Mouse (Mus musculus) CH12.LX (cell line): ENCODE results near the gene Matn3. TPM values are rescaled to one million over a fixed set of nuclear protein-coding genes. Genes with fewer than 3 reads are reported as not detected.

ENCODE experiments used
- DNase-seq: peaks from one replicate; pipeline ENCODE4 v3.0.0-alpha.2; 2013; ENCODE audit errors: extremely low read depth
- H3K27ac ChIP-seq: 2 replicates; pipeline ENCODE4 v1.5.1; 2012; ENCODE audit warnings: low read depth, mild to moderate bottlenecking, control low read depth, moderate library complexity; ENCODE audit not compliant: insufficient read depth
- H3K27me3 ChIP-seq: replicated peaks from 2 replicates; pipeline ENCODE3; 2012; ENCODE audit warnings: inconsistent platforms
- H3K36me3 ChIP-seq, 2 experiments: replicated peaks in 1 of 2; 2 replicates each; pipeline versions ENCODE3 to v1.6.1; 2012; ENCODE audit warnings: inconsistent platforms in 1 of 2, low read length in 1 of 2, mild to moderate bottlenecking in 1 of 2, mixed read lengths in 1 of 2, moderate library complexity in 1 of 2; ENCODE audit not compliant: control insufficient read depth in 1 of 2, insufficient read depth in 1 of 2
- H3K4me1 ChIP-seq, 2 experiments: 2 replicates each; pipeline ENCODE4 v1.6.1; 2012; ENCODE audit warnings: inconsistent platforms in 1 of 2, moderate library complexity in 1 of 2; ENCODE audit not compliant: insufficient read depth in 2 of 2, control insufficient read depth in 1 of 2
- H3K4me2 ChIP-seq: 2 replicates; pipeline ENCODE4 v1.6.1; 2012; ENCODE audit warnings: low read depth, mild to moderate bottlenecking, control low read depth; ENCODE audit not compliant: poor library complexity, insufficient read depth, severe bottlenecking
- H3K4me3 ChIP-seq, 3 experiments: fragments of 150-350 bp in 1 of 3; sonication (generic) in 1 of 3; replicated peaks in 1 of 3; 2 replicates each; pipeline versions ENCODE3 to v1.5.1; 2011 to 2012; ENCODE audit warnings: low read depth in 2 of 3, low read length in 2 of 3, mild to moderate bottlenecking in 2 of 3, moderate library complexity in 2 of 3, control low read depth in 1 of 3, improper control_type of control experiment in 1 of 3, inconsistent platforms in 1 of 3, mixed read lengths in 1 of 3; ENCODE audit not compliant: poor library complexity in 1 of 3
- H3K79me2 ChIP-seq: replicated peaks from 2 replicates; pipeline ENCODE4 v1.6.1; 2012; ENCODE audit warnings: mild to moderate bottlenecking, moderate library complexity; ENCODE audit not compliant: control insufficient read depth, poor library complexity, insufficient read depth, severe bottlenecking; ENCODE audit errors: extremely low read depth
- H3K9ac ChIP-seq: 2 replicates; pipeline ENCODE4 v1.6.1; 2012; ENCODE audit warnings: low read depth, mild to moderate bottlenecking, control low read depth, moderate library complexity; ENCODE audit not compliant: insufficient read depth
- H3K9me3 ChIP-seq: replicated peaks from 2 replicates; pipeline ENCODE3; 2012; ENCODE audit warnings: low read length, inconsistent platforms, mixed read lengths
- BHLHE40 ChIP-seq: IDR thresholded peaks from 2 replicates; pipeline ENCODE4 v1.6.1; 2011; ENCODE audit warnings: mild to moderate bottlenecking, low read depth, low read length, improper control_type of control experiment
- CTCF ChIP-seq, 2 experiments: IDR thresholded peaks in 1 of 2; conservative IDR thresholded peaks in 1 of 2; 2 replicates each; pipeline ENCODE4 v1.5.1; 2011 to 2012; ENCODE audit warnings: low read depth in 2 of 2, low read length in 2 of 2, improper control_type of control experiment in 1 of 2, inconsistent platforms in 1 of 2, mild to moderate bottlenecking in 1 of 2, moderate library complexity in 1 of 2
- HCFC1 ChIP-seq: IDR thresholded peaks from 2 replicates; pipeline ENCODE4 v1.6.1; 2012; ENCODE audit warnings: low read depth, mild to moderate bottlenecking, inconsistent platforms, low read length, improper control_type of control experiment
- JUN ChIP-seq: IDR thresholded peaks from 2 replicates; pipeline ENCODE4 v1.6.1; 2011; ENCODE audit warnings: low read depth, mild to moderate bottlenecking, low read length, improper control_type of control experiment, moderate library complexity; ENCODE audit not compliant: insufficient read depth
- JUND ChIP-seq: conservative IDR thresholded peaks from 2 replicates; pipeline ENCODE4 v1.6.1; 2011; ENCODE audit warnings: low read depth, low read length, improper control_type of control experiment
- MAZ ChIP-seq: IDR thresholded peaks from 2 replicates; pipeline ENCODE4 v1.6.1; 2012; ENCODE audit warnings: low read depth, mild to moderate bottlenecking, inconsistent platforms, low read length, improper control_type of control experiment, moderate library complexity
- MYC ChIP-seq: IDR thresholded peaks from 2 replicates; pipeline ENCODE4 v1.6.1; 2011; ENCODE audit warnings: low read depth, mild to moderate bottlenecking, improper control_type of control experiment, low read length
- NELFE ChIP-seq: IDR thresholded peaks from 2 replicates; pipeline ENCODE4 v1.6.1; 2011; ENCODE audit warnings: low read depth, low read length, improper control_type of control experiment
- NRF1 ChIP-seq: IDR thresholded peaks from 2 replicates; pipeline ENCODE4 v1.6.1; 2014; ENCODE audit warnings: low read depth, mild to moderate bottlenecking, inconsistent platforms, low read length, improper control_type of control experiment, moderate library complexity
- RCOR1 ChIP-seq: conservative IDR thresholded peaks from 2 replicates; pipeline ENCODE4 v1.6.1; 2012; ENCODE audit warnings: low read depth, mild to moderate bottlenecking, inconsistent platforms, low read length, improper control_type of control experiment
- SMC3 ChIP-seq: IDR thresholded peaks from 2 replicates; pipeline ENCODE4 v1.6.1; 2011; ENCODE audit warnings: low read depth, low read length, improper control_type of control experiment
- TBP ChIP-seq: conservative IDR thresholded peaks from 2 replicates; pipeline ENCODE4 v1.6.1; 2011; ENCODE audit warnings: low read depth, low read length, improper control_type of control experiment
- ZC3H11A ChIP-seq: IDR thresholded peaks from 2 replicates; pipeline ENCODE4 v1.6.1; 2012; ENCODE audit warnings: low read depth, mild to moderate bottlenecking, inconsistent platforms, low read length, improper control_type of control experiment
- ZMIZ1 ChIP-seq: IDR thresholded peaks from 2 replicates; pipeline ENCODE4 v1.6.1; 2012; ENCODE audit warnings: low read depth, mild to moderate bottlenecking, inconsistent platforms, low read length, improper control_type of control experiment
- dilution Hi-C: fragments of 300-500 bp; cut with MboI; formaldehyde crosslinking; loops from 2 replicates; pipeline ENCODE4 v1.14.3; 2020; ENCODE audit warnings: low sequenced_read_pairs; ENCODE audit not compliant: extremely low pct_unique_long_range_greater_than_20kb, extremely low pct_ligation_motif_present
- in situ Hi-C: fragments of 300-500 bp; cut with MboI; formaldehyde crosslinking; loops from 3 replicates; pipeline ENCODE4 v1.14.3; 2019; ENCODE audit warnings: low sequenced_read_pairs, low pct_ligation_motif_present, low pct_unique_long_range_greater_than_20kb, mixed read lengths
- polyA plus RNA-seq: library from polyadenylated mRNA; unstranded; fragments of >175 nt; gene quantifications from 2 replicates; pipeline ENCODE4 v1.2.1, GENCODE M21; 2012; ENCODE audit warnings: low read depth; ENCODE audit not compliant: insufficient read length
- total RNA-seq, 2 experiments: library from RNA; depleted of rRNA; stranded (reverse); fragments of 300-350 nt in 1 of 2; fragments of >200 nt in 1 of 2; gene quantifications; 2 replicates each; pipeline ENCODE4 v1.2.3; 2012 to 2014

Matn3 gene
- total and polyA plus RNA-seq, 3 experiments: not detected

DNA sequence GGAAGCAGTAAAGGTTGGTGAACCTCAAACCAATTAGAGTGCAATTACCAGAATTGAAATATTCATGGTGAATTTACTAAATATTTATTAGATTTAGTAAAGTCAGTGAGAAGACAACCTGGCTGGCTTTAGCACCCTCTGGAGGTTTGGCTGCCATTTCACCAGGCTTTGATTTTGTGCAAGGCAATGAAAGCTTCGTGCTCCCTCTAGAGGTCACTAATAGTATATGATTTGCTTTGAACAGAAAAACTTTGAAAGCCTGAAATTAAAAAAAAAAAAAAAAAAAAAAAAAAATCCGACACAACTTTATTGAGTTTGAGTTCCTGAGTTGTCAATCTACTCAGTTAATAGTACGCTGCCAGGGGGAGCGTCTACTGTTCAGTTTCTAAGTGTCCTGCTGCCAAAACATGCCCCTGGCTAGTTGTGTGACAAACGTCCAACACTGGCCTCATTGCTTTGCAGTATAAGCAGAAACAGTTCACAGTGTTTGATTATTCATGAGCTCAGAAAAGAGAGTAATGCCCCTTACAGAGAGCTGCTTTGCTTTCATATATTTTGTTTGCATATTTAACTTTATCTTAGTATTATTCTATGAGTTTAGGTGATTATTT, 54.4 kb downstream of the Matn3 start (continued):
- peak; percentile 36; the same call in 1 of the 2 replicates for TF ChIP-seq HCFC1
- TF ChIP-seq RCOR1: no peak
- TF ChIP-seq BHLHE40: 0 out of 2 replicates have a peak, but pooled peaks have one; percentile 6
- peak; percentile 62; the same call in 1 of the 2 replicates for TF ChIP-seq NELFE
- peak; percentile 92 for TF ChIP-seq ZC3H11A
- no peak for TF ChIP-seq MAZ
- TF ChIP-seq TBP: no peak

- Histone ChIP-seq H3K27ac (no peak overlapping the region), H3K4me2 (no peak overlapping the region), H3K4me3 (no peak overlapping the region), H3K27me3 (no peaks in the 10 kb centered on the region), H3K4me1 (no peaks in the 10 kb centered on the region), H3K36me3 (peaks cover 8 to 11% of the 10 kb centered on the region in 2 experiments)
- in situ Hi-C loops: loop anchor here (5.0 to 25.0 kb wide), 3 partner anchors 120 to 695 kb away; partner anchors contain the start of genes Gdf7 and Hs1bp3
- dilution Hi-C loops: no loop called here
- TF ChIP-seq ZMIZ1 (no peak), TBP (no peak), MYC (no peak), JUN (no peak), NRF1 (no peak), HCFC1 (no peak), CTCF (conservative IDR thresholded peaks at IDR 0.05 in 1 of 2, IDR thresholded peaks at IDR 0.05 in 1 of 2; ENCODE audit: low read depth in 2 of 2, low read length in 2 of 2) (no peak)
- TF ChIP-seq, all 38 proteins: peak for 0
- Histone ChIP-seq H3K79me2 (no peaks in the 10 kb centered on the region), H3K9ac (no peak overlapping the region), H3K9me3 (no peaks in the 10 kb centered on the region)
- DNase-seq: no peak
These were observed 59.4 kb downstream of the Matn3 start for GRCm38 (mm10) chr12:9007146-9007545.

DNA sequence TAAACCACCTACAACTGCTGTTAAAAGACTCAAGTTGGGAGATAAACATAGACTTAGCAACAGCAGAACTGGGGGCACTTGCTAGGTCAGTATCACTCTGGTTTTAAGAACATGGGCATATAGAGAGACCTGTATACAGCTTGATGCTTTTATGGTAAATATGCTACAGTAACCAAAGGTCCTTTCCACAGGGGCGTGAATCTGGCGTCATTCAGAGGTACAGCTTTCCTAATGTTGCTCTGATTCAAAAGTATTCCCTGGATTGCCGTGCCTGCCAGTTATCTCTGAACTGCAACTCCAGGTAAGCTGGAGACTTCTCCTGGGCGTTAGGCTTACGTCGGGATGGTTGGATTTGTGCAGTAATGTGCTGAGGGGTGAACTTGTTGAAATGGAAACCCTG, 60.1 kb downstream of the Matn3 start:
- Histone ChIP-seq H3K9me3 (no peaks in the 10 kb centered on the region), H3K27ac (no peak overlapping the region), H3K4me2 (no peak overlapping the region), H3K9ac (no peak overlapping the region), H3K27me3 (no peaks in the 10 kb centered on the region), H3K4me3 (no peak overlapping the region), H3K4me1 (no peaks in the 10 kb centered on the region), H3K36me3 (peaks cover 11 to 14% of the 10 kb centered on the region in 2 experiments), H3K79me2 (no peaks in the 10 kb centered on the region)
- no peak for DNase-seq
- TF ChIP-seq TBP (no peak), JUND (no peak), SMC3 (no peak)
- in situ Hi-C loops: loop anchor here (5.0 to 25.0 kb wide), 3 partner anchors 121 to 696 kb away; partner anchors contain the start of genes Gdf7 and Hs1bp3
- dilution Hi-C loops: no loop called here
